Mouse (Mus musculus) bone marrow, adult 2 months (tissue): Measurements from ENCODE around the gene Ttc8. TPM values are rescaled to one million over a fixed set of nuclear protein-coding genes. Genes with fewer than 3 reads are reported as not detected.
A peak's percentile ranks its signal among the peaks of the same experiment; 100 is the strongest.

Experiments
- H3K27ac ChIP-seq: fragments of 200-500 bp; 2 replicates; pipeline ENCODE4 v1.5.1; 2012; ENCODE audit warnings: low read depth, mild to moderate bottlenecking, control low read depth, inconsistent platforms, low read length; ENCODE audit not compliant: control insufficient read depth, poor library complexity, insufficient read depth
- H3K4me1 ChIP-seq: fragments of 200-500 bp; 2 replicates; pipeline ENCODE4 v1.6.1; 2011; ENCODE audit warnings: low read length; ENCODE audit not compliant: control insufficient read depth, insufficient read depth
- H3K4me3 ChIP-seq: fragments of 200-500 bp; replicated peaks from 2 replicates; pipeline ENCODE3; 2011; ENCODE audit warnings: mild to moderate bottlenecking, low read depth, low read length, control low read depth; ENCODE audit not compliant: control insufficient read depth
- CTCF ChIP-seq: fragments of 200-500 bp; IDR thresholded peaks from 2 replicates; pipeline ENCODE4 v1.5.1; 2011; ENCODE audit warnings: low read length, control low read depth; ENCODE audit not compliant: control insufficient read depth, insufficient read depth
- POLR2A ChIP-seq: fragments of 200-500 bp; IDR thresholded peaks from 2 replicates; pipeline ENCODE4 v1.6.1; 2011; ENCODE audit warnings: low read depth, mild to moderate bottlenecking, control low read depth, low read length, borderline replicate concordance; ENCODE audit not compliant: control insufficient read depth
- WGBS: fragments of 180-500 bp; shearing (Covaris S2); methylation state at CpG from one replicate; pipeline ENCODE4 v1.1.7; 2018; 5-methylcytosine and 5-hydroxymethylcytosine counted together
- polyA plus RNA-seq: library from polyadenylated mRNA; stranded (reverse); fragments of >200 nt; gene quantifications from 2 replicates; pipeline ENCODE4 v1.2.4, GENCODE M21; 2011; ENCODE audit warnings: low replicate concordance; ENCODE audit not compliant: missing spikeins, insufficient read depth, insufficient read length

Ttc8 gene
- 0.43 and 2.1 TPM in 2 replicates for polyA plus RNA-seq

DNA sequence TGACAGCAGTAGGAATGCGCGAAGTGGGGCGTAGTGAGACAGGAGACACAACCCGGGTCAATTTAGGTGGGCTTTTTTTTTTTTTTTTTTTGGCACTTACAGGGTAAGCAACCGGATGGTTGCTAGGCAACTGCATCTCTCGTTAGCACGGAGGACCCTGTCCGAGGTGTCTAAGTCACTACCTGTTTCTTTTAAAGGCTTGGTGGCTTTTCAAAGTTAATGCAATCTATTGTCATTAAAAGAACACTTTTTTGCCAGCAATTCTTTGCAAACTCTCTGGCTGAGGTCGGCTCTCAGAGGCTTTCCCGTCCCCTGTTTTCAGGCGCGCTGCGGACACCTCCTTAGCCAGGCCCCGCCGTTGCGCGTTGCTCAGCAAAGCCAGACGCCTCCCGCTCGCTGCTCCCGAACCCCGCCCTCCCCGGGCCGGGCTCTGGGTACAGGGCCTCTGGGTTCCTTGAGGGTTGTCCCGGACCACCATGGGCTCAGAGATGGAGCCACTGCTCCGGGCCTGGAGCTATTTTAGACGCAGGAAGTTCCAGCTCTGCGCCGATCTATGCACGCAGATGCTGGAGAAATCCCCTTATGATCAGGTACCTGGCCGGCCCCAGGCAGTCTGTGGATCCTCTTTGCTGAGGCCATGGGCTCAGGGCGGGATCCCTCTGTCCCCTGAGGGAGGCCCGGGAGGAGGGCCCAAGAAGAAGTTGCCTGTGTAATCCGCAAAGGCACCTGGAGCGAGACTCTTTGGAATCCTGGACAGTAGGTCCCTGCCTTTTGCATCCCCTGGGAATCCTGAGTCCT is at the start of gene Ttc8:
TSS of gene Ttc8 (plus strand) at position 381 of the 798 bp plus-strand sequence.
- H3K4me3 ChIP-seq = peak within 1 kb of the TSS; percentile 49
- under 1% methylated on average over 35 of the region's 35 CpGs for WGBS
- TF ChIP-seq POLR2A = no peak
- TF ChIP-seq CTCF = no peak
- H3K27ac ChIP-seq = no peak within 1 kb of the TSS
- H3K4me1 ChIP-seq = no peaks in the 10 kb centered on the region

DNA sequence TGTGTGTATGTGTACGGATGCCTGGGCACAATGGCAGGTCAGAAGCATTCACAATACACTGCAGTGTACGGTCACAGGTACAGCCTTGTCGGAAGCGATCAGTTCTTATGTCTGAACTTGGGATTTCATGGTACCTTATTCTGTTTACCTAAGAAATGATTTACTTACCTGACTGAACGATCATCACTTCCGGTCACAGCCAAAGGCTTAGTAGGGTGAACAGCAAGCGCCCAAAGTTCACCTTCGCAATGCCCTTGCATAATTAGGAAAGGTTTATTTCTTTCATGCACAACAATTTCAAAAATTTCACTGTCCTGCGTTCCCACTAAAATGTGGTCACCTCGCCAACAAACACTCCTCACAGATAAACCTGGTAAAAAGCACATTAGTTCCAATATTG is 47.5 kb upstream of the Ttc8 start:
- no peaks in the 10 kb centered on the region for H3K4me1 ChIP-seq
- no peak overlapping the region for H3K4me3 ChIP-seq
- TF ChIP-seq POLR2A (no peak), CTCF (no peak)
- no peak overlapping the region for H3K27ac ChIP-seq
- 85% methylated on average over 10 of the region's 10 CpGs for WGBS

GRCm38 (mm10) chr12:98875216-98875615 is 45.2 kb upstream of the Ttc8 start:
- H3K4me3 ChIP-seq = no peak overlapping the region

GRCm38 (mm10) chr12:98878693-98879092 is 41.7 kb upstream of the Ttc8 start:
- H3K27ac ChIP-seq = no peak overlapping the region
- 72% methylated on average over 1 of the region's 1 CpGs for WGBS
- TF ChIP-seq CTCF = no peak
- TF ChIP-seq POLR2A = no peak
- no peaks in the 10 kb centered on the region for H3K4me1 ChIP-seq
- H3K4me3 ChIP-seq = no peak overlapping the region

More at GRCm38 (mm10) chr12:98875216-98875615, 45.2 kb upstream of the Ttc8 start:
- H3K27ac ChIP-seq = no peak overlapping the region
- 70% methylated on average over 2 of the region's 2 CpGs for WGBS
- no peak for TF ChIP-seq POLR2A
- TF ChIP-seq CTCF = no peak
- no peaks in the 10 kb centered on the region for H3K4me1 ChIP-seq

DNA sequence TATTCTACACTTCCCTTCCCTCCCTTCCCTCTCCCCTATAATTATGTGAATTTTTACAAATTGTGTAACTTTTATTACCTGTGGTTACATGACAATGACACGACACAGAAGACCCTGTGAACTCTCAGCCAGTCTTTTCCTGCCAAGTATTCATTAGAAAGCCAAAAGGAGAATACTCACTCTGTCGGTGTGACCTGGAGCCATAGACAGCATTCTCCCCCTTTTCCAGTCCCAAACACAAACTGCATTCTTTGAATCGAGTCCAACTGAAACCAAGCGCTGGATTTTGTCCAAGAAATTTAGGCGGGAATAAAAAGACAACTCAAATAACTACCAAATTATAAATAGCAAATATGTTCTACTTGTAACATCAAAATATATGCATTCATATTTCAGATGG is 38.6 kb upstream of the Ttc8 start:
- 51% methylated on average over 5 of the region's 5 CpGs for WGBS
- no peak overlapping the region for H3K27ac ChIP-seq
- no peak overlapping the region for H3K4me3 ChIP-seq
- no peaks in the 10 kb centered on the region for H3K4me1 ChIP-seq
- TF ChIP-seq POLR2A (no peak), CTCF (no peak)

GRCm38 (mm10) chr12:98884515-98884914 is 35.9 kb upstream of the Ttc8 start:
- 2% methylated on average over 1 of the region's 1 CpGs for WGBS
- Histone ChIP-seq H3K4me3 (no peak overlapping the region), H3K27ac (no peak overlapping the region), H3K4me1 (no peaks in the 10 kb centered on the region)
- TF ChIP-seq POLR2A (no peak), CTCF (no peak)

DNA sequence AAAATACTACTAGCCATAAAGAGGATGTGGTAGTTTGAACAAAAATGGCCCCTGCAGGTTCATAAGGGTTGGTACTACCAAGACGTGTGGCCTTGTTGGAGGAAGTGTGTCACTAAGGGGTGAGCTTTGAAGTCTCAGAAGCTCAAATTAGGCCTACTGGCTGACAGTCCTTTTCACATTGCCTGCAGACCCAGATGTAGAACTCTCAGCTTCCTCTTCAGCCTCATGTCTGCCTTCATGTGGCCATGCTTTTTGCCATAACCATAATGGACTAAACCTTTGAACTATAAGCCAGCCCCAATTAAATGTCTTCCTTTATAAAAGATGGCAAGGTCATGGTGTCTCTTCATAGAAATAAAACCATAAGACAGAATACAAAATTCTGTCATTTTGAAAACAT is 23.6 kb upstream of the Ttc8 start:
- no peak for TF ChIP-seq CTCF
- TF ChIP-seq POLR2A = no peak
- H3K4me3 ChIP-seq = no peak overlapping the region
- no peaks in the 10 kb centered on the region for H3K4me1 ChIP-seq
- H3K27ac ChIP-seq = no peak overlapping the region
- whole genome bisulfite sequencing = 30% methylated on average over 1 of the region's 1 CpGs

DNA sequence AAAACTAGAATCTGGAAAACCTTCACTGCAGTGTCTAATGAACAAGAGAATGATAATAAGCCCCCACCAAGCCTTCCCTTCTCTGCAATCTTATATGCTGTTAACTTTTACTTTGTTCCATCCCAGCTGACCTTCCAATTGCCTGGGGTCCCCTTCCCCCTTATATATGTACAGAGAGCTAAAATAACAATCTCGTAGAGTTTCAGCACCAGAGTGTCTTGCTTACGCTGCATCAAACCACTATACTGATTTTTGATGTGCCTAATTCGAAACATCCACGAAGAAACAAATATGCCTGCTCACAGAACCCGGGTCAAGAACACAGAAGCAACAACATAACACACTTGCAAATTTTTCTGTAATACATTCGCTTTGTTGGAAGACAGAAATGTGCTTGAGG is 20.7 kb upstream of the Ttc8 start:
- Histone ChIP-seq H3K4me1 (no peaks in the 10 kb centered on the region), H3K4me3 (no peak overlapping the region), H3K27ac (no peak overlapping the region)
- TF ChIP-seq CTCF (no peak), POLR2A (no peak)
- 80% methylated on average over 6 of the region's 6 CpGs for WGBS
